Mouse (Mus musculus) CH12.LX (cell line): Measurements from ENCODE around the gene Lrrc19. TPM values are rescaled to one million over a fixed set of nuclear protein-coding genes. Genes with fewer than 3 reads are reported as not detected.

Experiments
- DNase-seq: peaks from one replicate; pipeline ENCODE4 v3.0.0-alpha.2; 2013; ENCODE audit errors: extremely low read depth
- H3K27ac ChIP-seq: 2 replicates; pipeline ENCODE4 v1.5.1; 2012; ENCODE audit warnings: low read depth, mild to moderate bottlenecking, control low read depth, moderate library complexity; ENCODE audit not compliant: insufficient read depth
- H3K27me3 ChIP-seq: replicated peaks from 2 replicates; pipeline ENCODE3; 2012; ENCODE audit warnings: inconsistent platforms
- H3K36me3 ChIP-seq, 2 experiments: replicated peaks in 1 of 2; 2 replicates each; pipeline versions ENCODE3 to v1.6.1; 2012; ENCODE audit warnings: inconsistent platforms in 1 of 2, low read length in 1 of 2, mild to moderate bottlenecking in 1 of 2, mixed read lengths in 1 of 2, moderate library complexity in 1 of 2; ENCODE audit not compliant: control insufficient read depth in 1 of 2, insufficient read depth in 1 of 2
- H3K4me1 ChIP-seq, 2 experiments: 2 replicates each; pipeline ENCODE4 v1.6.1; 2012; ENCODE audit warnings: inconsistent platforms in 1 of 2, moderate library complexity in 1 of 2; ENCODE audit not compliant: insufficient read depth in 2 of 2, control insufficient read depth in 1 of 2
- H3K4me2 ChIP-seq: 2 replicates; pipeline ENCODE4 v1.6.1; 2012; ENCODE audit warnings: low read depth, mild to moderate bottlenecking, control low read depth; ENCODE audit not compliant: poor library complexity, insufficient read depth, severe bottlenecking
- H3K4me3 ChIP-seq, 3 experiments: fragments of 150-350 bp in 1 of 3; sonication (generic) in 1 of 3; replicated peaks in 1 of 3; 2 replicates each; pipeline versions ENCODE3 to v1.5.1; 2011 to 2012; ENCODE audit warnings: low read depth in 2 of 3, low read length in 2 of 3, mild to moderate bottlenecking in 2 of 3, moderate library complexity in 2 of 3, control low read depth in 1 of 3, improper control_type of control experiment in 1 of 3, inconsistent platforms in 1 of 3, mixed read lengths in 1 of 3; ENCODE audit not compliant: poor library complexity in 1 of 3
- H3K79me2 ChIP-seq: replicated peaks from 2 replicates; pipeline ENCODE4 v1.6.1; 2012; ENCODE audit warnings: mild to moderate bottlenecking, moderate library complexity; ENCODE audit not compliant: control insufficient read depth, poor library complexity, insufficient read depth, severe bottlenecking; ENCODE audit errors: extremely low read depth
- H3K9ac ChIP-seq: 2 replicates; pipeline ENCODE4 v1.6.1; 2012; ENCODE audit warnings: low read depth, mild to moderate bottlenecking, control low read depth, moderate library complexity; ENCODE audit not compliant: insufficient read depth
- H3K9me3 ChIP-seq: replicated peaks from 2 replicates; pipeline ENCODE3; 2012; ENCODE audit warnings: low read length, inconsistent platforms, mixed read lengths
- CHD1 ChIP-seq: IDR thresholded peaks from 2 replicates; pipeline ENCODE4 v1.6.1; 2012; ENCODE audit warnings: low read depth, low read length, improper control_type of control experiment, inconsistent platforms
- CHD2 ChIP-seq: IDR thresholded peaks from 2 replicates; pipeline ENCODE4 v1.6.1; 2011; ENCODE audit warnings: low read length, improper control_type of control experiment
- CTCF ChIP-seq, 2 experiments: IDR thresholded peaks in 1 of 2; conservative IDR thresholded peaks in 1 of 2; 2 replicates each; pipeline ENCODE4 v1.5.1; 2011 to 2012; ENCODE audit warnings: low read depth in 2 of 2, low read length in 2 of 2, improper control_type of control experiment in 1 of 2, inconsistent platforms in 1 of 2, mild to moderate bottlenecking in 1 of 2, moderate library complexity in 1 of 2
- E2F4 ChIP-seq: IDR thresholded peaks from 2 replicates; pipeline ENCODE4 v1.6.1; 2011; ENCODE audit warnings: low read depth, low read length, improper control_type of control experiment; ENCODE audit not compliant: insufficient replicate concordance
- EP300 ChIP-seq: IDR thresholded peaks from 2 replicates; pipeline ENCODE4 v1.6.1; 2011; ENCODE audit warnings: low read length, improper control_type of control experiment
- GABPA ChIP-seq: IDR thresholded peaks from 2 replicates; pipeline ENCODE4 v1.6.1; 2012; ENCODE audit warnings: low read depth, low read length, improper control_type of control experiment, inconsistent platforms; ENCODE audit not compliant: insufficient replicate concordance
- IRF4 ChIP-seq: IDR thresholded peaks from 2 replicates; pipeline ENCODE4 v1.6.1; 2014; ENCODE audit warnings: low read depth, mild to moderate bottlenecking, inconsistent platforms, low read length, improper control_type of control experiment
- JUND ChIP-seq: conservative IDR thresholded peaks from 2 replicates; pipeline ENCODE4 v1.6.1; 2011; ENCODE audit warnings: low read depth, low read length, improper control_type of control experiment
- KAT2A ChIP-seq: IDR thresholded peaks from 2 replicates; pipeline ENCODE4 v1.6.1; 2012; ENCODE audit warnings: low read length, improper control_type of control experiment, inconsistent platforms; ENCODE audit not compliant: insufficient replicate concordance
- MAFK ChIP-seq: IDR thresholded peaks from 2 replicates; pipeline ENCODE4 v1.6.1; 2011; ENCODE audit warnings: low read length, improper control_type of control experiment; ENCODE audit not compliant: insufficient replicate concordance
- MAZ ChIP-seq: IDR thresholded peaks from 2 replicates; pipeline ENCODE4 v1.6.1; 2012; ENCODE audit warnings: low read depth, mild to moderate bottlenecking, inconsistent platforms, low read length, improper control_type of control experiment, moderate library complexity
- MXI1 ChIP-seq: IDR thresholded peaks from 2 replicates; pipeline ENCODE4 v1.6.1; 2011; ENCODE audit warnings: mild to moderate bottlenecking, low read depth, low read length, improper control_type of control experiment
- MYC ChIP-seq: IDR thresholded peaks from 2 replicates; pipeline ENCODE4 v1.6.1; 2011; ENCODE audit warnings: low read depth, mild to moderate bottlenecking, improper control_type of control experiment, low read length
- NRF1 ChIP-seq: IDR thresholded peaks from 2 replicates; pipeline ENCODE4 v1.6.1; 2014; ENCODE audit warnings: low read depth, mild to moderate bottlenecking, inconsistent platforms, low read length, improper control_type of control experiment, moderate library complexity
- PAX5 ChIP-seq: IDR thresholded peaks from 2 replicates; pipeline ENCODE4 v1.6.1; 2012; ENCODE audit warnings: low read length, inconsistent platforms, mixed read lengths
- POLR2AphosphoS2 ChIP-seq: IDR thresholded peaks from 2 replicates; pipeline ENCODE4 v1.6.1; 2011; ENCODE audit warnings: low read depth, low read length, improper control_type of control experiment
- RAD21 ChIP-seq: IDR thresholded peaks from 2 replicates; pipeline ENCODE4 v1.6.1; 2011; ENCODE audit warnings: low read depth, mild to moderate bottlenecking, low read length, improper control_type of control experiment, moderate library complexity
- RCOR1 ChIP-seq: conservative IDR thresholded peaks from 2 replicates; pipeline ENCODE4 v1.6.1; 2012; ENCODE audit warnings: low read depth, mild to moderate bottlenecking, inconsistent platforms, low read length, improper control_type of control experiment
- SMC3 ChIP-seq: IDR thresholded peaks from 2 replicates; pipeline ENCODE4 v1.6.1; 2011; ENCODE audit warnings: low read depth, low read length, improper control_type of control experiment
- TCF12 ChIP-seq: IDR thresholded peaks from 2 replicates; pipeline ENCODE4 v1.6.1; 2014; ENCODE audit warnings: low read depth, mild to moderate bottlenecking, inconsistent platforms, low read length, improper control_type of control experiment
- USF2 ChIP-seq: conservative IDR thresholded peaks from 2 replicates; pipeline ENCODE4 v1.6.1; 2011; ENCODE audit warnings: low read depth, low read length, improper control_type of control experiment
- ZMIZ1 ChIP-seq: IDR thresholded peaks from 2 replicates; pipeline ENCODE4 v1.6.1; 2012; ENCODE audit warnings: low read depth, mild to moderate bottlenecking, inconsistent platforms, low read length, improper control_type of control experiment
- dilution Hi-C: fragments of 300-500 bp; cut with MboI; formaldehyde crosslinking; loops from 2 replicates; pipeline ENCODE4 v1.14.3; 2020; ENCODE audit warnings: low sequenced_read_pairs; ENCODE audit not compliant: extremely low pct_unique_long_range_greater_than_20kb, extremely low pct_ligation_motif_present
- in situ Hi-C: fragments of 300-500 bp; cut with MboI; formaldehyde crosslinking; loops from 3 replicates; pipeline ENCODE4 v1.14.3; 2019; ENCODE audit warnings: low sequenced_read_pairs, low pct_ligation_motif_present, low pct_unique_long_range_greater_than_20kb, mixed read lengths
- polyA plus RNA-seq: library from polyadenylated mRNA; unstranded; fragments of >175 nt; gene quantifications from 2 replicates; pipeline ENCODE4 v1.2.1, GENCODE M21; 2012; ENCODE audit warnings: low read depth; ENCODE audit not compliant: insufficient read length
- total RNA-seq, 2 experiments: library from RNA; depleted of rRNA; stranded (reverse); fragments of 300-350 nt in 1 of 2; fragments of >200 nt in 1 of 2; gene quantifications; 2 replicates each; pipeline ENCODE4 v1.2.3; 2012 to 2014

Gene Lrrc19
- total and polyA plus RNA-seq, 3 experiments: not detected

DNA sequence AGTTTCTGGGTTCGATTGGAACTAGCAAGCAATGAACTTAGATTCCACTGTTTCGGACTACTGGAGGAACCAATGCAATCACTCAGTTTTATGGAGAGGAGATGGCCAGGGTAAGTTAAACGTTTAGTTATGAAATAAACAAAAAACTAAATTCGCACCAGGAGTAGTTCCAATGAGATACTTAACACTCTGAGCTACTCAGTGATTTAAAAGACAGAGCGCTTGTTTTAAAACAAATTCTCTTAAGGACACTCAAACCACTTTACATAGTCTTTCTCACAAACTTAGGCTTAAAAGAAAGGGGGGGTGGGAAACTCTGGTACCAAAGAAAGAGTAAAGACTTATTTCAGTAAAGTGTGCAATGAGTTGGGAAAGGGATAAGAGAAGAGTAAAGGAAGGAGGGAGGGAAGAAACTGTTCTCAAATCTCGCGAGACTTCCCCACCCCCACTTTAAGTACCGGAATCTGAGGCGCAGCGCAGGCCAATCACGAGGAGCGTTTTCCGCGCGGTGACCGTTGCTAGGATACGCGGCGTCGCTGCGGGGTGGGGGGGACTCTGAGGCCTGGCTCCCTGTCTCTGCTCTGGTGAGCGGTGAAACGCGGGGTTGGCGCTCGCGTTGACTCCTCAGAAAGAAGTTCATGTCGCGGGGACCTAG is 35.8 kb downstream of the Lrrc19 start, which contains the start of gene Ift74 (continued):
- TF ChIP-seq MYC: 0 out of 2 replicates have a peak, but pooled peaks have one; percentile 10
- TF ChIP-seq PAX5: no peak
- no peak for TF ChIP-seq JUND
- TF ChIP-seq KAT2A: peak; percentile 38; the same call in 1 of the 2 replicates
- peak; percentile 57; the same call in 1 of the 2 replicates for TF ChIP-seq ZMIZ1
- no peak for TF ChIP-seq IRF4

DNA sequence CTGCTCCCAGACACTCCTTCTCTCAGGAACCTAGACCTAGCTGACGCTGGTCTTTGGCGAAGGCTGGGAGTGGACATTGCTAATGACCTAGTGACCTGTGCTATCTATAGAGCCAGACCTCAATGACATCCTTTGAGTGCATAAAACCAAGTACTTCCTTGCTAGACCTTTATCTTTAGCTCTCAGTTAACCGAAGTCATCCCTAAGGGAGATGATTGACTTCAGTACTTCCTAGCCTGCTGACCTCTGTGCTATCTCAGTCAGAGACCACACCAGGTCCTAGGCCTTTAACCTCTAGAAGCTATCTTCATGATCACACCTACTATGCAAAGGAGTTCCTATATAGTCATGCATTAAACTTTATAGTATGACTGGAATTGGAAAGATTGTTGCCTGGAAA is 39.6 kb downstream of the Lrrc19 start:
- DNase-seq: no peak
- H3K36me3 ChIP-seq: peaks cover 0 to under 1% of the 10 kb centered on the region in 2 experiments
- H3K9ac ChIP-seq: no peak overlapping the region
- H3K79me2 ChIP-seq: no peaks in the 10 kb centered on the region
- no peaks in the 10 kb centered on the region for H3K27me3 ChIP-seq
- H3K4me2 ChIP-seq: no peak overlapping the region
- H3K27ac ChIP-seq: no peak overlapping the region
- no peaks in the 10 kb centered on the region for H3K9me3 ChIP-seq
- in situ Hi-C loops: no loop called here
- dilution Hi-C loops: no loop called here
- TF ChIP-seq USF2 (no peak), GABPA (no peak), CHD1 (no peak), SMC3 (no peak), E2F4 (no peak), POLR2AphosphoS2 (no peak), NRF1 (no peak), RCOR1 (no peak), PAX5 (no peak), EP300 (no peak), MAZ (no peak), CHD2 (no peak), MAFK (no peak), IRF4 (no peak), MXI1 (no peak), CTCF (conservative IDR thresholded peaks at IDR 0.05 in 1 of 2, IDR thresholded peaks at IDR 0.05 in 1 of 2; ENCODE audit: low read depth in 2 of 2, low read length in 2 of 2) (no peak), RAD21 (no peak), JUND (no peak), KAT2A (no peak), TCF12 (no peak)
- TF ChIP-seq, all 38 proteins: peak for 0
- peaks cover 0 to 21% of the 10 kb centered on the region in 2 experiments; a peak in 2 of 4 replicates for H3K4me1 ChIP-seq
- no peak overlapping the region for H3K4me3 ChIP-seq
